Mouse (Mus musculus): ENCODE data around the gene Zbed4. TPM values are rescaled to one million over a fixed set of nuclear protein-coding genes. Genes with fewer than 3 reads are reported as not detected.
A peak's percentile ranks its signal among the peaks of the same experiment; 100 is the strongest.
"Not testable (repeated sequence)": the region's sequence is repeated elsewhere in the genome, so short reads cannot be mapped to it uniquely, and the experiment has no call there.

Gene Zbed4
- polyA plus RNA-seq, 1 experiment from 2014 or later, result 42.5 TPM

GRCm38 (mm10) chr15:88813262-88813661 is 61.8 kb downstream of the Zbed4 start:
- Histone ChIP-seq H3K27me3 (ENCODE audit: control insufficient read depth, insufficient read depth, low read length) (no peaks in the 10 kb centered on the region), H3K9me3 (ENCODE audit: control insufficient read depth, low read length) (no peaks in the 10 kb centered on the region), H3K36me3 (ENCODE audit: control insufficient read depth, insufficient read depth, low read length) (peaks cover 3% of the 10 kb centered on the region; the same call in 1 of the 2 replicates), H3K4me3 (ENCODE audit: low read depth, low read length) (no peak overlapping the region), H3K27ac (ENCODE audit: low read depth, low read length) (no peak overlapping the region), H3K4me2 (no peak overlapping the region), H3K9ac (ENCODE audit: low read length) (no peak overlapping the region), H3K4me1 (ENCODE audit: control insufficient read depth, insufficient read depth, low read length) (0 out of 2 replicates have a peak, but pooled peaks cover under 1% of the 10 kb centered on the region)
- no peak for DNase-seq (ENCODE audit: low spot score, missing footprints)
- 90% methylated on average over 3 of the region's 3 CpGs for WGBS
- no peak for ATAC-seq (ENCODE audit: low FRiP score)

GRCm38 (mm10) chr15:88813873-88814272 is 62.4 kb downstream of the Zbed4 start:
- DNase-seq (ENCODE audit: low spot score, missing footprints), result peak; percentile 31
- not testable (repeated sequence) for H3K4me1 ChIP-seq (ENCODE audit: control insufficient read depth, insufficient read depth, low read length); H3K9ac ChIP-seq (ENCODE audit: low read length); H3K4me3 ChIP-seq (ENCODE audit: low read depth, low read length); H3K27me3 ChIP-seq (ENCODE audit: control insufficient read depth, insufficient read depth, low read length); H3K4me2 ChIP-seq; H3K36me3 ChIP-seq (ENCODE audit: control insufficient read depth, insufficient read depth, low read length); H3K27ac ChIP-seq (ENCODE audit: low read depth, low read length); ATAC-seq (ENCODE audit: low FRiP score); H3K9me3 ChIP-seq (ENCODE audit: control insufficient read depth, low read length)
- 95% methylated on average over 2 of the region's 2 CpGs for WGBS

DNA sequence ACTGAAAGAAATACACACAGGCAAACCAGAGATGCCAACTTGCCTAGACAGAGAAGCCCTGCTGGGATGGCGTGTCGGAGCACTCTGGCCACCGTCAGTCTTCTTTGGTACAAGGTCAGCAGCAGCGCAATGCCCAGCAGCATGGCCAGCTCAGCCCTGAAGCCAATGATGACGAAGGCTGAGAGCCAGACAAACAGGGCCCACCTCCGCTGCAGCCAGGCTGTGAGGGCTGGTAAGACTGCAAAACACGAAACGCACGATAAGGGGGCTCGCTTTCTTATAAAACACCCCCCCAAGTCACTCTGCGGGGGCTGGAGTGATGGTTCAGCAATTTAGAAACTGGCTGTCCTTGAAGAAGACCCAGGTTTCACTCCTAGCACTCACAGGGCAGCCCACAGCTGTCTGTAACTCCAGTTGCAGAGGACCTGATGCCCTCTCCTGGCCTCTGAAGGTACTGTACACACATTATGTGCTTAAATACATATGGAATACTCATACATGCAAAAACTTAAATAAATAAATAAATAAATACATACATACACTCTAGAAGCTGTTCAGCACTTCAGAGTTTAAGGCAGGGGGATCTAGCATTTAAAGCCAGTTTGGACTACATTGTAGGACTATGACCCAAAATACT is 63.1 kb downstream of the Zbed4 start:
- H3K9me3 ChIP-seq (ENCODE audit: control insufficient read depth, low read length), result no peaks in the 10 kb centered on the region
- 0 out of 2 replicates have a peak, but pooled peaks cover 4% of the 10 kb centered on the region for H3K4me1 ChIP-seq (ENCODE audit: control insufficient read depth, insufficient read depth, low read length)
- DNase-seq (ENCODE audit: low spot score, missing footprints) (peak; percentile 70), ATAC-seq (ENCODE audit: low FRiP score) (no peak)
- WGBS, result 89% methylated on average over 11 of the region's 11 CpGs
- H3K27ac ChIP-seq (ENCODE audit: low read depth, low read length), result no peak overlapping the region
- no peak overlapping the region for H3K4me2 ChIP-seq
- H3K9ac ChIP-seq (ENCODE audit: low read length), result no peak overlapping the region
- no peaks in the 10 kb centered on the region for H3K27me3 ChIP-seq (ENCODE audit: control insufficient read depth, insufficient read depth, low read length)
- H3K36me3 ChIP-seq (ENCODE audit: control insufficient read depth, insufficient read depth, low read length), result peaks cover 3% of the 10 kb centered on the region; the same call in 1 of the 2 replicates
- no peak overlapping the region for H3K4me3 ChIP-seq (ENCODE audit: low read depth, low read length)

GRCm38 (mm10) chr15:88815196-88815700 is 63.8 kb downstream of the Zbed4 start:
- H3K4me2 ChIP-seq, result no peak overlapping the region
- DNase-seq (ENCODE audit: low spot score, missing footprints) (peak; percentile 54), ATAC-seq (ENCODE audit: low FRiP score) (no peak)
- H3K9ac ChIP-seq (ENCODE audit: low read length), result no peak overlapping the region
- H3K27me3 ChIP-seq (ENCODE audit: control insufficient read depth, insufficient read depth, low read length), result no peaks in the 10 kb centered on the region
- no peak overlapping the region for H3K4me3 ChIP-seq (ENCODE audit: low read depth, low read length)
- no peak overlapping the region for H3K27ac ChIP-seq (ENCODE audit: low read depth, low read length)
- no peaks in the 10 kb centered on the region for H3K9me3 ChIP-seq (ENCODE audit: control insufficient read depth, low read length)
- H3K4me1 ChIP-seq (ENCODE audit: control insufficient read depth, insufficient read depth, low read length), result peaks cover 6% of the 10 kb centered on the region; the same call in 1 of the 2 replicates
- H3K36me3 ChIP-seq (ENCODE audit: control insufficient read depth, insufficient read depth, low read length), result peaks cover 3% of the 10 kb centered on the region; the same call in 1 of the 2 replicates
- WGBS, result 87% methylated on average over 6 of the region's 6 CpGs

DNA sequence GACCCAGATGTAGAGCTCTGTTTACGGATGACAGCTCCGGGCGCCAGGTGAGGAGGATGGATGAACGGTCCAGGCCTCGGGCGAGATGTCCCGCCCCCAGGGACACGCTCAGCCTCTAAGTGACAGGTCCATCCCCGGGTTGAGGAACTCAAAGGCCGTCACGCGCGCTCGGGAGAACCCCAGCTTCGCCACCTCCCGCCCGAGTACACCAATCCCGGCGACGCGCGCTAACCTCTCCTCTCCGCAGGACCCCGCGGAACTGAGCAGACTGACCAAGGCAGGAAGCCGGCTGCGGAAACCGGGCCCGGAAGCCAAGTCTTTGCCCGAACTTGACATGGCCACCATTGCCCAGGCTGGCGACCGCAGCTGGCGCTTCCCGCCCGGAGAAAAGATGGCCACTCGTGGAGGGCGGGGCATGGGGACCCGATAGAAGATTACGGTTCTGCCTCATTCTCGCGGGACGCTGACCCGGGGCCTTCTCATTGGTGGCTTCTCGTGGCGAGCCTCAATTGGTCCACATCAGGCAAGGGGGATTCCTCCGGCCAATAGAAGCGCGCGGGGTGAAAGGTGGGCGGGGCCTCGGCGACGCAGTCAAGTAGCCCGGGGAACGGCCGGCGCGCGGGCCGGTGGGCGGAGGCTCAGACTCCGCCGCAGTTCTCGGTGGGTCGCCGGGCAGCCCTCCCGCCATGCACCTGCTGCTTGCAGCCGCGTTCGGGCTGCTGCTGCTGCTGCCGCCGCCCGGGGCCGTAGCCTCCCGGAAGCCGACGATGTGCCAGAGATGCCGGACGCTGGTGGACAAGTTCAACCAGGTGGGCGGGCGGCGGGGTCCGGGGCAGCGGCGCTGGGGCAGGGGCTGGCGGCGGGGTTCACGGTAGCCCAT is 67.8 kb downstream of the Zbed4 start, which contains the start of the genes Alg12 and Creld2:
TSS of gene Alg12 (minus strand) at position 293 of the 880 bp plus-strand sequence.
TSS of gene Creld2 (plus strand) at position 621 of the 880 bp plus-strand sequence.
- peaks cover 18% of the 10 kb centered on the region; the same call in 1 of the 2 replicates for H3K36me3 ChIP-seq (ENCODE audit: control insufficient read depth, insufficient read depth, low read length)
- H3K9ac ChIP-seq (ENCODE audit: low read length), result peak within 1 kb of the TSS; percentile 85
- no peaks in the 10 kb centered on the region for H3K9me3 ChIP-seq (ENCODE audit: control insufficient read depth, low read length)
- peak; percentile 99 for ATAC-seq (ENCODE audit: low FRiP score)
- no peaks in the 10 kb centered on the region for H3K27me3 ChIP-seq (ENCODE audit: control insufficient read depth, insufficient read depth, low read length)
- peak within 1 kb of the TSS; percentile 48; the same call in 1 of the 2 replicates for H3K27ac ChIP-seq (ENCODE audit: low read depth, low read length)
- peaks cover 11% of the 10 kb centered on the region; the same call in 1 of the 2 replicates for H3K4me1 ChIP-seq (ENCODE audit: control insufficient read depth, insufficient read depth, low read length)
- peak; percentile 99 for DNase-seq (ENCODE audit: low spot score, missing footprints)
- peak within 1 kb of the TSS; percentile 88 for H3K4me3 ChIP-seq (ENCODE audit: low read depth, low read length)
- H3K4me2 ChIP-seq, result peak within 1 kb of the TSS; percentile 74
- under 1% methylated on average over 88 of the region's 88 CpGs for WGBS

GRCm38 (mm10) chr15:88819906-88820303 is 68.4 kb downstream of the Zbed4 start:
- Histone ChIP-seq H3K27me3 (ENCODE audit: control insufficient read depth, insufficient read depth, low read length) (no peaks in the 10 kb centered on the region), H3K27ac (ENCODE audit: low read depth, low read length) (no peak overlapping the region; the same call in 1 of the 2 replicates), H3K9me3 (ENCODE audit: control insufficient read depth, low read length) (no peaks in the 10 kb centered on the region), H3K36me3 (ENCODE audit: control insufficient read depth, insufficient read depth, low read length) (peaks cover 22% of the 10 kb centered on the region), H3K4me1 (ENCODE audit: control insufficient read depth, insufficient read depth, low read length) (peaks cover 11% of the 10 kb centered on the region; the same call in 1 of the 2 replicates), H3K4me3 (ENCODE audit: low read depth, low read length) (peak overlapping the region; percentile 88), H3K9ac (ENCODE audit: low read length) (peak overlapping the region; percentile 85), H3K4me2 (peak overlapping the region; percentile 68)
- DNase-seq (ENCODE audit: low spot score, missing footprints) (peak; percentile 91), ATAC-seq (ENCODE audit: low FRiP score) (peak; percentile 1; the same call in 1 of the 2 replicates)
- 1% methylated on average over 23 of the region's 23 CpGs for WGBS

- Histone ChIP-seq H3K4me2 (no peak overlapping the region), H3K4me1 (ENCODE audit: control insufficient read depth, insufficient read depth, low read length) (peaks cover 11% of the 10 kb centered on the region; the same call in 1 of the 2 replicates), H3K27me3 (ENCODE audit: control insufficient read depth, insufficient read depth, low read length) (no peaks in the 10 kb centered on the region), H3K27ac (ENCODE audit: low read depth, low read length) (no peak overlapping the region), H3K9me3 (ENCODE audit: control insufficient read depth, low read length) (no peaks in the 10 kb centered on the region), H3K4me3 (ENCODE audit: low read depth, low read length) (no peak overlapping the region), H3K36me3 (ENCODE audit: control insufficient read depth, insufficient read depth, low read length) (peaks cover 22% of the 10 kb centered on the region), H3K9ac (ENCODE audit: low read length) (no peak overlapping the region)
- 87% methylated on average over 7 of the region's 7 CpGs for WGBS
- ATAC-seq (ENCODE audit: low FRiP score) (no peak), DNase-seq (ENCODE audit: low spot score, missing footprints) (peak; percentile 33)
Observed at GRCm38 (mm10) chr15:88821403-88821802, 69.9 kb downstream of the Zbed4 start.

DNA sequence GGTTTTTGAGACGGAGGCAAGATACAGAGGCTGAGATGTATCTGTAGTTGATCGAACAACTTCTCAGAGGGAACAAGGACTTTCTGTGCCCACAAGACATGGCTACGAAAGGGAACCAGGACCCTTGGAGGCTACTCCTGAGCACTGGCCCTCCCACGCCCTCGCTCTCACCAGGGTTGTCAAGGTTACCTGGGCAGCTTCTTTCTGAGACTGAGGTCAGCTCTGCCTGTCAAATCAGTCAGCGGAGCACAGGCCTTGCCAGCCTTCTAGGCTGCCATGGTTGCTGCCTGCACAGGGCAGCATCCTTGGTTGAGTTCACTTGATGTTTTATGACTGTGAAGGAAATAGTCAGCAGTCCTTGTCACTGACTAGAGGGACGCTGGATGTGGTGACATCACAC is 71.1 kb downstream of the Zbed4 start:
- no peaks in the 10 kb centered on the region for H3K27me3 ChIP-seq (ENCODE audit: control insufficient read depth, insufficient read depth, low read length)
- no peak overlapping the region for H3K4me3 ChIP-seq (ENCODE audit: low read depth, low read length)
- H3K4me2 ChIP-seq, result no peak overlapping the region
- H3K9ac ChIP-seq (ENCODE audit: low read length), result no peak overlapping the region
- H3K4me1 ChIP-seq (ENCODE audit: control insufficient read depth, insufficient read depth, low read length), result peaks cover 11% of the 10 kb centered on the region; the same call in 1 of the 2 replicates
- no peaks in the 10 kb centered on the region for H3K9me3 ChIP-seq (ENCODE audit: control insufficient read depth, low read length)
- no peak for ATAC-seq (ENCODE audit: low FRiP score)
- DNase-seq (ENCODE audit: low spot score, missing footprints), result peak; percentile 71
- 92% methylated on average over 7 of the region's 7 CpGs for WGBS
- H3K36me3 ChIP-seq (ENCODE audit: control insufficient read depth, insufficient read depth, low read length), result peaks cover 24% of the 10 kb centered on the region
- H3K27ac ChIP-seq (ENCODE audit: low read depth, low read length), result no peak overlapping the region
